Mouse (Mus musculus) liver, postnatal 0 days (tissue): ENCODE measurements at regions not wholly inside any gene's neighbourhood (a gene's known extent, or its start where the extent isn't known, plus 50 kb on each side); places are given as distances from the start of the nearest gene placed in this dataset.

Source experiments
- ATAC-seq: fragments of 200-750 bp; cut with Nextera tagmentation; 2 replicates; pipeline ENCODE4 v1.8.0; 2017; ENCODE audit warnings: mild to moderate bottlenecking, moderate library complexity
- DNase-seq: peaks from one replicate; pipeline ENCODE4 v3.0.0-alpha.2; 2016
- H3K27ac ChIP-seq: fragments of 300-500 bp; sonication (generic); 2 replicates; pipeline ENCODE4 v1.5.1; 2014; ENCODE audit warnings: antibody characterized with exemption, moderate library complexity, mild to moderate bottlenecking, low read depth
- H3K27me3 ChIP-seq: fragments of 300-500 bp; sonication (generic); 2 replicates; pipeline ENCODE4 v1.6.1; 2014; ENCODE audit warnings: low read length, control low read depth, mixed read lengths; ENCODE audit not compliant: insufficient read depth
- H3K36me3 ChIP-seq: fragments of 300-500 bp; sonication (generic); replicated peaks from 2 replicates; pipeline ENCODE4 v1.6.1; 2014; ENCODE audit warnings: mild to moderate bottlenecking, control low read depth, low read length, moderate library complexity, mixed read lengths; ENCODE audit not compliant: insufficient read depth
- H3K4me1 ChIP-seq: fragments of 300-500 bp; sonication (generic); 2 replicates; pipeline ENCODE4 v1.6.1; 2014; ENCODE audit warnings: antibody characterized with exemption, mild to moderate bottlenecking, control low read depth; ENCODE audit not compliant: insufficient read depth
- H3K4me2 ChIP-seq: fragments of 300-500 bp; sonication (generic); 2 replicates; pipeline ENCODE4 v1.6.1; 2014; ENCODE audit warnings: low read depth, mild to moderate bottlenecking, low read length, moderate library complexity, mixed read lengths
- H3K4me3 ChIP-seq: fragments of 300-500 bp; sonication (generic); 2 replicates; pipeline ENCODE4 v1.5.1; 2014; ENCODE audit warnings: low read depth, low read length
- H3K9ac ChIP-seq: fragments of 300-500 bp; sonication (generic); replicated peaks from 2 replicates; pipeline ENCODE4 v1.6.1; 2014; ENCODE audit warnings: mild to moderate bottlenecking, moderate library complexity
- H3K9me3 ChIP-seq: fragments of 300-500 bp; sonication (generic); 2 replicates; pipeline ENCODE4 v1.6.1; 2016; ENCODE audit warnings: mild to moderate bottlenecking, control low read depth, low read length, mixed read lengths
- CTCF ChIP-seq: sonication (generic); IDR thresholded peaks from 2 replicates; pipeline ENCODE4 v1.5.1; 2016; ENCODE audit warnings: antibody characterized with exemption, low read depth
- EP300 ChIP-seq: IDR thresholded peaks from 2 replicates; pipeline ENCODE4 v1.6.1; 2016; ENCODE audit warnings: antibody characterized with exemption, low read depth, mild to moderate bottlenecking
- WGBS: fragments of 180-500 bp; shearing (Covaris S2); extraction: QIAGEN DNeasy Blood & Tissue Kit; methylation state at CpG from one replicate; pipeline ENCODE4 v1.1.7; 2014; ENCODE audit not compliant: insufficient replicate concordance; 5-methylcytosine and 5-hydroxymethylcytosine counted together

DNA sequence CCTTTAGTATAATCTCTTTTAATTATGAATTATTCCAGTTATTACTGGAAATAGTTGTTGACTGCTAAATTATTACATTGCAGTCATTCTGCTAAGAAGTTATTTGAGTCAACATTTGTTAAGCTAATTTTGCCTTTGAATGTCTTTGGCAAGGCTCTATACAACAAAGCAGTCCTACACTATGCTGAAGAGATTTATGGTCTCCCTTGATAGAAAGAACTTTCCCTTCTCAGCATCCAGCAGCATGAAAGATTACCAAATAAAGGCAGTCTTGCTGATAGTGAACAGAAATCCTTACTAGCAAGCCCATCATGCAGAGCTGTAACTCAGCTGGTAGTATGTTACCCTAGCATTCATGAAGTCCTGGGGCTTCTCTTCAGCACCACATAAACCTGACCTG is 1419.4 kb upstream of the Dsel start:
- no peak overlapping the region for H3K27ac ChIP-seq
- H3K27me3 ChIP-seq: no peaks in the 10 kb centered on the region
- H3K36me3 ChIP-seq: no peaks in the 10 kb centered on the region
- H3K4me2 ChIP-seq: no peak overlapping the region
- ATAC-seq (no peak), DNase-seq (no peak)
- no peak overlapping the region for H3K9ac ChIP-seq
- no peak overlapping the region for H3K4me3 ChIP-seq
- no peaks in the 10 kb centered on the region for H3K9me3 ChIP-seq
- no peaks in the 10 kb centered on the region for H3K4me1 ChIP-seq
- TF ChIP-seq EP300 (no peak), CTCF (no peak)

DNA sequence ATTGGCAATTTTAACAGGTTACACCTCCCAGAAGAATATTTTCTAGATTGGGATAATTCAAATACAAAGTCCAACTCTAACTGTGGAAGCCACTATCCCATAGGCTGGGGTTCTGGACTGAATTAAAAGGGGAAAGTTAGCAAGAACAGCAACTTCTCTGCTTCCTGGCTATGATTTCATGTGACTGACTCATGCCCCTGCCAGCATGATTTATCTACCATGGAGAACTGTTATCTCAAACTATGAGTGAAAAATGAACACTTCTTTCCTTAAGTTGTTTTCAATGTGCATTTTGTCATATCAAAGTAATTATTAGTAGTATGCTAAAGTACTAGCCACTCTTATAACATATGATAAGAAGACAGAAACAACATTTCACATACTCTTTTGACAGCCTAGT is 1394.7 kb upstream of the Dsel start:
- ATAC-seq: no peak
- Histone ChIP-seq H3K4me1 (no peaks in the 10 kb centered on the region), H3K4me3 (no peak overlapping the region), H3K9me3 (no peaks in the 10 kb centered on the region), H3K27me3 (no peaks in the 10 kb centered on the region), H3K9ac (no peak overlapping the region), H3K4me2 (no peak overlapping the region), H3K36me3 (no peaks in the 10 kb centered on the region), H3K27ac (no peak overlapping the region)
- DNase-seq: no peak
- TF ChIP-seq CTCF (no peak), EP300 (no peak)

DNA sequence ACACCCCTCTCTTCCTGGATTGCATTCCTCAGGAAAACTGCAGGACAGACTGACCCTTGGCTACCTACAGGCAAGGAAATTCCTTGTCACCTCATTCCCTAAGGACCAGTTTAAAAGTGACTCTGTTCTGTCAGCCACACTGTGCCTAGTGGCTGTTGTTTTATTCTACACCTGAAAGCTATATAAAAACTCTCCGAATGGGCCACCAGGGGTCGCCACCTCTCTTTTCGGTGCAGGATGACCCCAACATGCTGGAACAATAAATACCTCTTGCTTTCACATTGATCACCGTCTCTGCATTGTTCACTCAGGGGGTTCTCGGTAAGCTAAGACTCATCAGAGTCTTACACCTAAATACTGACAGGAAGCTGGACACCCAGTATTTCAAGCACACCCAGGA is 1382.6 kb upstream of the Dsel start:
- 62% methylated on average over 5 of the region's 5 CpGs for WGBS

DNA sequence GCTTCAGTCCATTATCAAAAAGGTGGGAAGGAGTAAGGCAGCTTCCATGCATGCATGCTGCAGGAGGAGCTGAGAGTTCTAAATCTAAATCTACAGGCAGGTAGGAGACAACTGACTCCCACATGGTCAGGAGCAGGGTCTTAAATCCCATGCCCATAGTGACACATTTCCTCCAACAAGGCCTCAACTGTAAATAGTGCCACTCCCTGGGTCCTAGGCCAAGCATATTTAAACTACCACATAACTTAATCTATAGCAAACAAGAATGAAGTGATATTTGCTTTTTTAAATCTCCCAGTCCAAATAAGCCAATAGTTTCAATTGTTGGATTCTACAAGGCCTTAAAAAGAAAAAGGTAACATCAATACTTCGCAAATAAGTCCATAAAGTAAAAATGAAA is 1345.4 kb upstream of the Dsel start:
- Histone ChIP-seq H3K9me3 (no peaks in the 10 kb centered on the region), H3K27ac (no peak overlapping the region), H3K4me1 (no peaks in the 10 kb centered on the region), H3K9ac (no peak overlapping the region), H3K4me2 (no peak overlapping the region), H3K27me3 (no peaks in the 10 kb centered on the region), H3K4me3 (no peak overlapping the region), H3K36me3 (no peaks in the 10 kb centered on the region)
- DNase-seq (no peak), ATAC-seq (no peak)
- TF ChIP-seq CTCF (no peak), EP300 (no peak)
- 67% methylated on average over 1 of the region's 1 CpGs for WGBS

More for the DNA sequence above, 1382.6 kb upstream of the Dsel start:
- DNase-seq (no peak), ATAC-seq (no peak)
- Histone ChIP-seq H3K9me3 (no peaks in the 10 kb centered on the region), H3K9ac (no peak overlapping the region), H3K27me3 (no peaks in the 10 kb centered on the region), H3K4me2 (no peak overlapping the region), H3K36me3 (no peaks in the 10 kb centered on the region), H3K4me3 (no peak overlapping the region), H3K4me1 (no peaks in the 10 kb centered on the region), H3K27ac (no peak overlapping the region)
- no peak for TF ChIP-seq CTCF
- TF ChIP-seq EP300: no peak

DNA sequence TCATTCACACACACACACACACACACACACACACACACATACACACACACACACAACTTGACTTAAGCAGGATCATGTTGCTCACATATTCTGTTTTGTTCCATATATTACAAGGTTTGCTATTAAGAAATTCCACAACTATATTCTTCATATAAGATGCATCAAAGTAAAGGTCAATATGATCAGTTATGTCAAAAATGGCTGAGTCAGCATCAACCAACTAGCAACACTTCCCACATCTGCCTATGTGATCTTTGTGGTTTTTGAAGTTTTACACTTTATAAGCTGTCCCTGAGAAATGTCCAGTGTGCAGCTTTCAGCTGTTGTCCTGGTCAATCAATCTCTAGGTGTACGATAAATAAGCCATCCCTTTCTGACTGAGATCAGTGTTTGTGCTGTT is 1339.3 kb upstream of the Dsel start:
- H3K4me1 ChIP-seq: no peaks in the 10 kb centered on the region
- no peak overlapping the region for H3K4me3 ChIP-seq
- no peak for TF ChIP-seq EP300
- no peak for TF ChIP-seq CTCF
- no peak for ATAC-seq
- no peak overlapping the region for H3K9ac ChIP-seq
- no peaks in the 10 kb centered on the region for H3K36me3 ChIP-seq
- no peaks in the 10 kb centered on the region for H3K27me3 ChIP-seq
- no peak overlapping the region for H3K27ac ChIP-seq
- no peak for DNase-seq
- WGBS: 89% methylated on average over 1 of the region's 1 CpGs
- H3K9me3 ChIP-seq: no peaks in the 10 kb centered on the region
- no peak overlapping the region for H3K4me2 ChIP-seq

DNA sequence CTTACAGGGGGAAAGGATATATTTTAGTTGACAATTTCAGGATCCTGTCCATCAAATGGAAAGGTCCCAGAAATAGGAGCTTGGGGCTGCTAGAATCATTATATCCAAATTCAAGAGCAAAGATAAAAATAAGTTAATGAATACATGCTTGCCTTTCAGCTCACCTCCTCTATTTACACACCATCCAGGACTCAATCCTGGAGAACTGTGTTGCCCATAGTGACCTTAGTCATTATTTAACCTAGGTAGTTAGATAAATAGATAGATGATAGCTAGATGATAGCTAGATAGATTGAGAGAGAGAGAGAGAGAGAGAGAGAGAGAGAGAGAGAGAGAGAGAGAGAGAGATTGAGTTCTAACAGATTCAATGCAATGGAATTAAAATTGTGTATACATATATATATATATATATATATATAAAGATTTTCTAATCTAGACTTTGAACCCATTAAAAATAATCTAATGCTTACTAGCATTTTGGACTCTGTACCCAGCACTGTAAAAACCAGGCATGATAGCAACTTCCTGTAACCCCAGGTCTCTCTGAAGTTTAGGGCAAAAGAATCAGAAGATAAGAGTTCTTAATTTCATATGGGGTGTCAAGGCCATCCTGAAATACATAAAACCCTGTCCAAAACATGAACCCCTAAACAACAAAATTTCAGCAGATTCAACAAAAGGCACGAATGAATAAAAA is 1329.5 kb upstream of the Dsel start:
- H3K4me1 ChIP-seq: no peaks in the 10 kb centered on the region
- DNase-seq (no peak), ATAC-seq (peak; percentile 73)
- H3K4me3 ChIP-seq: no peak overlapping the region
- H3K27ac ChIP-seq: no peak overlapping the region
- no peaks in the 10 kb centered on the region for H3K9me3 ChIP-seq
- no peaks in the 10 kb centered on the region for H3K27me3 ChIP-seq
- H3K9ac ChIP-seq: no peak overlapping the region
- H3K36me3 ChIP-seq: no peaks in the 10 kb centered on the region
- no peak overlapping the region for H3K4me2 ChIP-seq
- TF ChIP-seq CTCF (no peak), EP300 (no peak)
- WGBS: 61% methylated on average over 1 of the region's 1 CpGs

DNA sequence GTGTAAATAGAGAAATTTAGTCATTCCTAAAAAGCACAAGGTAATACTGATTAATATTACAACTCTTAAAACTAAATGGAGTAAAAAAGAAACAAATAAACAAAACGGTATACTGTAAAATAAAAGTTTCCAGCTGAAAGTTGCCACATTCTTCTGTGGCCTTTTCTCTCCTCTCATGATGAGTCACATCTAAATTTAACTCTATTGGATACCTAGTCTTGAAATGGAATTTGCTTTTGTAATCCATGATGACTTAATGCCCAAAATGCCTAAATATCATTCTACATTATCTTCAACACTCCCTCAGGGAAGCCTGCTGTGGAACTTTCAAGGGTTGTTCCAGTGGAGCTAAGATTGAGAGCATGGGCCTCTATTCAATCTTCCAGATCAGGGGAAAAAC is 1298.5 kb upstream of the Dsel start:
- WGBS: 75% methylated on average over 1 of the region's 1 CpGs
- H3K4me3 ChIP-seq: no peak overlapping the region
- ATAC-seq: no peak
- H3K27me3 ChIP-seq: no peaks in the 10 kb centered on the region
- no peaks in the 10 kb centered on the region for H3K36me3 ChIP-seq
- H3K4me2 ChIP-seq: no peak overlapping the region
- no peaks in the 10 kb centered on the region for H3K9me3 ChIP-seq
- no peak overlapping the region for H3K27ac ChIP-seq
- no peak for TF ChIP-seq EP300
- no peak for TF ChIP-seq CTCF
- DNase-seq: no peak
- H3K9ac ChIP-seq: no peak overlapping the region
- H3K4me1 ChIP-seq: no peaks in the 10 kb centered on the region
